Mouse (Mus musculus): Measurements from ENCODE around the gene Dennd4b. TPM values are rescaled to one million over a fixed set of nuclear protein-coding genes. Genes with fewer than 3 reads are reported as not detected.
A peak's percentile ranks its signal among the peaks of the same experiment; 100 is the strongest.

Gene Dennd4b
- total and polyA plus RNA-seq, 2 experiments: 2.2 to 9.2 TPM

- WGBS: 66% methylated on average over 4 of the region's 4 CpGs
- H3K36me3 ChIP-seq (ENCODE audit: control insufficient read depth, insufficient read depth, low read length): no peaks in the 10 kb centered on the region
- TF ChIP-seq POLR2A (IDR thresholded peaks at IDR 0.05; ENCODE audit: extremely low read depth, insufficient read depth, low read length): no peak
- TF ChIP-seq CTCF (IDR thresholded peaks at IDR 0.05; ENCODE audit: low read depth, low read length): no peak
- no peaks in the 10 kb centered on the region for H3K79me2 ChIP-seq (ENCODE audit: control insufficient read depth, insufficient read depth, low read length)
- no peak overlapping the region for H3K9ac ChIP-seq (ENCODE audit: low read depth, low read length)
- no peaks in the 10 kb centered on the region for H3K27me3 ChIP-seq (ENCODE audit: control insufficient read depth, insufficient read depth, low read length)
- no peak overlapping the region for H3K27ac ChIP-seq (replicated peaks; ENCODE audit: insufficient read depth, low read depth, low read length)
- peaks cover 6% of the 10 kb centered on the region for H3K4me1 ChIP-seq (ENCODE audit: control insufficient read depth, insufficient read depth, low read length)
- H3K4me3 ChIP-seq (ENCODE audit: insufficient read depth, low read depth, low read length): no peak overlapping the region
- no peak for DNase-seq (ENCODE audit: extremely low read depth, low read depth, low spot score)
These were observed 42.5 kb upstream of the Dennd4b start for GRCm38 (mm10) chr3:90222455-90222854.

GRCm38 (mm10) chr3:90222941-90223340 is 42.0 kb upstream of the Dennd4b start:
- Histone ChIP-seq H3K79me2 (ENCODE audit: control insufficient read depth, insufficient read depth, low read length) (no peaks in the 10 kb centered on the region), H3K27me3 (ENCODE audit: control insufficient read depth, insufficient read depth, low read length) (no peaks in the 10 kb centered on the region), H3K4me1 (ENCODE audit: control insufficient read depth, insufficient read depth, low read length) (peaks cover 6% of the 10 kb centered on the region), H3K36me3 (ENCODE audit: control insufficient read depth, insufficient read depth, low read length) (no peaks in the 10 kb centered on the region), H3K9ac (ENCODE audit: low read depth, low read length) (no peak overlapping the region), H3K27ac (replicated peaks; ENCODE audit: insufficient read depth, low read depth, low read length) (peak overlapping the region; percentile 6; the same call in 1 of the 2 replicates), H3K4me3 (ENCODE audit: insufficient read depth, low read depth, low read length) (no peak overlapping the region)
- 79% methylated on average over 3 of the region's 3 CpGs for WGBS
- DNase-seq (ENCODE audit: extremely low read depth, low read depth, low spot score): no peak
- TF ChIP-seq CTCF (IDR thresholded peaks at IDR 0.05; ENCODE audit: low read depth, low read length) (no peak), POLR2A (IDR thresholded peaks at IDR 0.05; ENCODE audit: extremely low read depth, insufficient read depth, low read length) (no peak)

- no peak for DNase-seq (ENCODE audit: extremely low read depth, low read depth, low spot score)
- no peak overlapping the region for H3K9ac ChIP-seq (ENCODE audit: low read depth, low read length)
- no peaks in the 10 kb centered on the region for H3K79me2 ChIP-seq (ENCODE audit: control insufficient read depth, insufficient read depth, low read length)
- H3K4me1 ChIP-seq (ENCODE audit: control insufficient read depth, insufficient read depth, low read length): peaks cover 6% of the 10 kb centered on the region
- TF ChIP-seq POLR2A (IDR thresholded peaks at IDR 0.05; ENCODE audit: extremely low read depth, insufficient read depth, low read length) (no peak), CTCF (IDR thresholded peaks at IDR 0.05; ENCODE audit: low read depth, low read length) (no peak)
- no peaks in the 10 kb centered on the region for H3K27me3 ChIP-seq (ENCODE audit: control insufficient read depth, insufficient read depth, low read length)
- WGBS: 90% methylated on average over 8 of the region's 10 CpGs
- H3K27ac ChIP-seq (replicated peaks; ENCODE audit: insufficient read depth, low read depth, low read length): no peak overlapping the region
- no peaks in the 10 kb centered on the region for H3K36me3 ChIP-seq (ENCODE audit: control insufficient read depth, insufficient read depth, low read length)
- no peak overlapping the region for H3K4me3 ChIP-seq (ENCODE audit: insufficient read depth, low read depth, low read length)
These were observed 40.7 kb upstream of the Dennd4b start for GRCm38 (mm10) chr3:90224331-90224730.

GRCm38 (mm10) chr3:90231075-90231474 is 33.9 kb upstream of the Dennd4b start:
- peaks cover 16% of the 10 kb centered on the region for H3K36me3 ChIP-seq (ENCODE audit: control insufficient read depth, insufficient read depth, low read length)
- no peak for DNase-seq (ENCODE audit: extremely low read depth, low read depth, low spot score)
- 22% methylated on average over 8 of the region's 8 CpGs for WGBS
- H3K27me3 ChIP-seq (ENCODE audit: control insufficient read depth, insufficient read depth, low read length): no peaks in the 10 kb centered on the region
- H3K4me3 ChIP-seq (ENCODE audit: insufficient read depth, low read depth, low read length): peak overlapping the region; percentile 84
- TF ChIP-seq POLR2A (IDR thresholded peaks at IDR 0.05; ENCODE audit: extremely low read depth, insufficient read depth, low read length) (no peak), CTCF (IDR thresholded peaks at IDR 0.05; ENCODE audit: low read depth, low read length) (no peak)
- H3K9ac ChIP-seq (ENCODE audit: low read depth, low read length): peak overlapping the region; percentile 45; the same call in 1 of the 2 replicates
- peak overlapping the region; percentile 30 for H3K27ac ChIP-seq (replicated peaks; ENCODE audit: insufficient read depth, low read depth, low read length)
- peaks cover 6% of the 10 kb centered on the region for H3K4me1 ChIP-seq (ENCODE audit: control insufficient read depth, insufficient read depth, low read length)
- no peaks in the 10 kb centered on the region for H3K79me2 ChIP-seq (ENCODE audit: control insufficient read depth, insufficient read depth, low read length)

- Histone ChIP-seq H3K36me3 (ENCODE audit: control insufficient read depth, insufficient read depth, low read length) (peaks cover 16% of the 10 kb centered on the region), H3K4me3 (ENCODE audit: insufficient read depth, low read depth, low read length) (peak within 1 kb of the TSS; percentile 84), H3K9ac (ENCODE audit: low read depth, low read length) (peak within 1 kb of the TSS; percentile 89), H3K79me2 (ENCODE audit: control insufficient read depth, insufficient read depth, low read length) (no peaks in the 10 kb centered on the region), H3K27me3 (ENCODE audit: control insufficient read depth, insufficient read depth, low read length) (no peaks in the 10 kb centered on the region), H3K4me1 (ENCODE audit: control insufficient read depth, insufficient read depth, low read length) (peaks cover 6% of the 10 kb centered on the region), H3K27ac (replicated peaks; ENCODE audit: insufficient read depth, low read depth, low read length) (peak within 1 kb of the TSS; percentile 87)
- WGBS: under 1% methylated on average over 61 of the region's 61 CpGs
- DNase-seq (ENCODE audit: extremely low read depth, low read depth, low spot score): peak; percentile 90
- TF ChIP-seq POLR2A (IDR thresholded peaks at IDR 0.05; ENCODE audit: extremely low read depth, insufficient read depth, low read length) (peak; percentile 88), CTCF (IDR thresholded peaks at IDR 0.05; ENCODE audit: low read depth, low read length) (no peak)
These were observed 33.3 kb upstream of the Dennd4b start, which contains the start of gene Jtb for GRCm38 (mm10) chr3:90231507-90232333. Gene Jtb (plus strand): TSS chr3:90231597.

- no peak for TF ChIP-seq CTCF (IDR thresholded peaks at IDR 0.05; ENCODE audit: low read depth, low read length)
- TF ChIP-seq POLR2A (IDR thresholded peaks at IDR 0.05; ENCODE audit: extremely low read depth, insufficient read depth, low read length): no peak
- WGBS: 87% methylated on average over 2 of the region's 2 CpGs
- Histone ChIP-seq H3K79me2 (ENCODE audit: control insufficient read depth, insufficient read depth, low read length) (no peaks in the 10 kb centered on the region), H3K36me3 (ENCODE audit: control insufficient read depth, insufficient read depth, low read length) (no peaks in the 10 kb centered on the region), H3K9ac (ENCODE audit: low read depth, low read length) (no peak overlapping the region), H3K4me3 (ENCODE audit: insufficient read depth, low read depth, low read length) (no peak overlapping the region), H3K27ac (replicated peaks; ENCODE audit: insufficient read depth, low read depth, low read length) (no peak overlapping the region), H3K4me1 (ENCODE audit: control insufficient read depth, insufficient read depth, low read length) (peaks cover 3% of the 10 kb centered on the region; the same call in 1 of the 2 replicates), H3K27me3 (ENCODE audit: control insufficient read depth, insufficient read depth, low read length) (no peaks in the 10 kb centered on the region)
- peak; percentile 67 for DNase-seq (ENCODE audit: extremely low read depth, low read depth, low spot score)
These were observed 23.7 kb upstream of the Dennd4b start for GRCm38 (mm10) chr3:90241251-90241650.
